Mouse (Mus musculus) kidney, embryonic 15.5 days (tissue): ENCODE measurements around the gene Glrx. TPM values are rescaled to one million over a fixed set of nuclear protein-coding genes. Genes with fewer than 3 reads are reported as not detected.

Experiments used
- ATAC-seq: fragments of 200-750 bp; cut with Nextera tagmentation; replicated peaks from 2 replicates; pipeline ENCODE4 v1.8.0; 2017; ENCODE audit warnings: moderate TSS enrichment; ENCODE audit not compliant: low FRiP score
- H3K27ac ChIP-seq: fragments of 300-500 bp; sonication (generic); 2 replicates; pipeline ENCODE4 v1.5.1; 2015; ENCODE audit warnings: mild to moderate bottlenecking, inconsistent platforms
- H3K27me3 ChIP-seq: fragments of 300-500 bp; sonication (generic); 2 replicates; pipeline ENCODE4 v1.6.1; 2015; ENCODE audit warnings: inconsistent platforms
- H3K36me3 ChIP-seq: fragments of 300-500 bp; sonication (generic); 2 replicates; pipeline ENCODE4 v1.6.1; 2015; ENCODE audit warnings: inconsistent platforms
- H3K4me1 ChIP-seq: fragments of 300-500 bp; sonication (generic); 2 replicates; pipeline ENCODE4 v1.6.1; 2015; ENCODE audit warnings: inconsistent platforms
- H3K4me2 ChIP-seq: fragments of 300-500 bp; sonication (generic); 2 replicates; pipeline ENCODE4 v1.6.1; 2015; ENCODE audit warnings: moderate library complexity, mild to moderate bottlenecking, inconsistent platforms
- H3K4me3 ChIP-seq: fragments of 300-500 bp; sonication (generic); replicated peaks from 2 replicates; pipeline ENCODE4 v1.5.1; 2015; ENCODE audit warnings: mild to moderate bottlenecking, inconsistent platforms
- H3K9ac ChIP-seq: fragments of 300-500 bp; sonication (generic); 2 replicates; pipeline ENCODE4 v1.6.1; 2015; ENCODE audit warnings: mild to moderate bottlenecking, inconsistent platforms
- H3K9me3 ChIP-seq: fragments of 300-500 bp; sonication (generic); replicated peaks from 2 replicates; pipeline ENCODE4 v1.6.1; 2016; ENCODE audit warnings: inconsistent platforms
- WGBS: fragments of 180-500 bp; shearing (Covaris S2); methylation state at CpG from one replicate; pipeline ENCODE4 v1.1.7; 2015; ENCODE audit warnings: mixed read lengths; 5-methylcytosine and 5-hydroxymethylcytosine counted together
- polyA plus RNA-seq: library from polyadenylated mRNA; unstranded; fragments of >200 nt; fragmentation: Nextera tagmentation; extraction: Ambion mirVana; gene quantifications from 2 replicates; pipeline ENCODE4 v1.2.1, GENCODE M21; 2015

The Glrx gene
- 38.6 and 43.3 TPM in 2 replicates for polyA plus RNA-seq

DNA sequence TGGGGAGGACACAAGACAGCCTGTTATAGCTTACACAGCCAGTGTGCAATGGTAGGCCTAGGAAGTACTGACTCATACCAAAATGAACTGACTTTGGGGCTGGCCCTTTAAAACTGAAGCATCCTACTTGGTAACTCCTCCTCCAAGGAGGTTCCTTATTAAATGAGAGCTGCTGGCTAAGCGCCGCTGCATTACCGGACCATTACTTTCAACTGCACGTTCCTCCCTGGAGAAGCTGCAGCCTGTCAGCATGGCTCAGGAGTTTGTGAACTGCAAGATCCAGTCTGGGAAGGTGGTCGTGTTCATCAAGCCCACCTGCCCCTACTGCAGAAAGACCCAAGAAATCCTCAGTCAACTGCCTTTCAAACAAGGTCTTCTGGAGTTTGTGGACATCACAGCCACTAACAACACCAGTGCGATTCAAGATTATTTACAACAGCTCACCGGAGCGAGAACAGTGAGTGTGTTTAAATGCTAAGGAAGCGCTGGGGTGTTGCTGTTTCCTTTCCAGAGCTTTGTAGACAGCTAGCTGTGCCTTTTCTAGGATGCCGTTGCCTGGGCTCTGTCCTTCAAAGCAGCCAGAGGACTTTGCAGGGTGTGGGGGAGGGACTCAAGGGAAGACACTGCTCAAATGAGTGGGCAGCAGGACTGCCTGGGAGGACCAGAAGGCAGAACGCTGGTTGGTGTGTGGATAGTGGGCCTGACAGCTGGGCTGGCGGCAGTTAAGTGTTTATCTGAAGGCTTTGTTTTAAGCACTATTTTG, at the start of gene Glrx:
Gene Glrx (plus strand): TSS at position 150 of the 763 bp plus-strand sequence.
- peak within 1 kb of the TSS; percentile 60 for H3K4me3 ChIP-seq
- peak within 1 kb of the TSS; percentile 92 for H3K27ac ChIP-seq
- WGBS: 0% methylated on average over 12 of the region's 12 CpGs
- peak within 1 kb of the TSS; percentile 80 for H3K4me2 ChIP-seq
- H3K4me1 ChIP-seq: peaks cover 26% of the 10 kb centered on the region
- H3K9ac ChIP-seq: peak within 1 kb of the TSS; percentile 39
- no peaks in the 10 kb centered on the region for H3K27me3 ChIP-seq
- ATAC-seq: peak; percentile 94
- no peaks in the 10 kb centered on the region for H3K36me3 ChIP-seq
- no peaks in the 10 kb centered on the region for H3K9me3 ChIP-seq

DNA sequence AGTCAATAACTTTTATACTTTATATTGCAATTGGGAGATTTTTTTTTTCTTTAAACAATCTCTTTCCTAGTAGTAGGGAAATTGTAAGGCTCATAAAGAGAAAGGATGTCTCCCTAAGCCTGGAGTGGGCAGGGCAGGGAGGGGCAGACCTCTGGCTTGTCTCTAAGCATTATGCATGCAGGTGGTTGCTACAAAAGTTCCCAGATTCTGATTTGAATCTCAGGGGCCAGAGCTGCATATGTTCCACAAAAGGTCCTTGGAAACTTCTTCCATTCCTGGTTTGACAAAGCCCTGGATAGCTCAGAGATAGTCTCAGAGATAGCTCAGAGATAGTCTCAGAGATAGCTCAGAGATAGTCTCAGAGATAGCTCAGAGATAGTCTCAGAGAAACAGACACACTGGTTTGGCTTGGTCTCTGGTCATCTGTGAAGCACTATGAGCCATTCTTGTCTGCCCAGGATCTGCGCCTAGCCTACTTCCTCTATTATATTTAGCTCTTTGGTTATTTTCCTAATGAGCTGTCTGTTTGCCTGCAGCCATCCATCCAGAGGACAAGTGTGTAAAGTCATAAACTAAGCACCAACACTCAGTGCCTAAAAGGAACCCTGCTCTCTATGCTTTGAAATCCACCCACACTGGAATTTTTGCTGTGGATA, 49.0 kb upstream of the Glrx start:
- H3K4me1 ChIP-seq: no peaks in the 10 kb centered on the region
- no peak overlapping the region for H3K4me3 ChIP-seq
- 83% methylated on average over 1 of the region's 1 CpGs for WGBS
- ATAC-seq: no peak
- no peaks in the 10 kb centered on the region for H3K9me3 ChIP-seq
- no peak overlapping the region for H3K4me2 ChIP-seq
- no peaks in the 10 kb centered on the region for H3K27me3 ChIP-seq
- H3K9ac ChIP-seq: no peak overlapping the region
- H3K27ac ChIP-seq: no peak overlapping the region
- no peaks in the 10 kb centered on the region for H3K36me3 ChIP-seq

DNA sequence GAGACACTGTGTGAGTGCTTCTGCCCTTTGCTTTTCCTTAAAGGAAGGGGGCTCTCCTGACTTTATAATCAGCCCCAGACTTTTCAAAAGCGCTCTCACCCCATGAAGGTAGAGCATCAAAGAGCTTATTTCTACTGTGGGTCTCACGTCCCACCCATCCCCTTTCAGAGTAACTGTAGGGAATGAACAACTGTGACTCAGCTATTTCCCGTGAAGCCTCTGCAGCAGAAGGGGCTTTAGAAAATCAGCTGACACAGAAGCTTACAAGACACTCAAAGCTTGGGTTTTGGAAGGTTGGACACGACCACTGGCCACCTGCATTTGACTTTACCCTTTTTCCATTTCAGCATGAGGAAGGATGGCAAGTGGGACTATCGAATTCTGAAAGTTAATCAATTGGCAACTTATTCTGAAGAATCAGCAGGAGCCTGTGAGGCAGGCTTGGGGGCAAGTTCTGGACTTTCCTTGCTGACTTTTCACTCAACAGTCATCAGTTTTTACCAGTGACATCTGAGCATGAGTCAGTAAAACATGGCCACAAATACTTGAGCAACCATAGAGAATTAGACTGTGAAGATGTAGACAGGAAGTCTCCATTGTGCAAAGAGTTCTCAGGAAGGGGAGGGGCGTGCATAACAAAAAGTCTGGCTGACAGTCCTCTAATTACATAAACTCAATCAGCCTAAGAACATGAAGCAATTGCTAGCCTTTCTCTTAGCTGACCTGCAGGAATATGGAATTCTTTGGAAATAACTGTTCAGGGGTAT, 45.6 kb upstream of the Glrx start:
- 68% methylated on average over 6 of the region's 6 CpGs for WGBS
- Histone ChIP-seq H3K4me3 (no peak overlapping the region), H3K36me3 (no peaks in the 10 kb centered on the region), H3K27ac (no peak overlapping the region), H3K4me2 (no peak overlapping the region), H3K9me3 (no peaks in the 10 kb centered on the region), H3K27me3 (no peaks in the 10 kb centered on the region), H3K4me1 (0 out of 2 replicates have a peak, but pooled peaks cover 3% of the 10 kb centered on the region), H3K9ac (no peak overlapping the region)
- ATAC-seq: no peak

DNA sequence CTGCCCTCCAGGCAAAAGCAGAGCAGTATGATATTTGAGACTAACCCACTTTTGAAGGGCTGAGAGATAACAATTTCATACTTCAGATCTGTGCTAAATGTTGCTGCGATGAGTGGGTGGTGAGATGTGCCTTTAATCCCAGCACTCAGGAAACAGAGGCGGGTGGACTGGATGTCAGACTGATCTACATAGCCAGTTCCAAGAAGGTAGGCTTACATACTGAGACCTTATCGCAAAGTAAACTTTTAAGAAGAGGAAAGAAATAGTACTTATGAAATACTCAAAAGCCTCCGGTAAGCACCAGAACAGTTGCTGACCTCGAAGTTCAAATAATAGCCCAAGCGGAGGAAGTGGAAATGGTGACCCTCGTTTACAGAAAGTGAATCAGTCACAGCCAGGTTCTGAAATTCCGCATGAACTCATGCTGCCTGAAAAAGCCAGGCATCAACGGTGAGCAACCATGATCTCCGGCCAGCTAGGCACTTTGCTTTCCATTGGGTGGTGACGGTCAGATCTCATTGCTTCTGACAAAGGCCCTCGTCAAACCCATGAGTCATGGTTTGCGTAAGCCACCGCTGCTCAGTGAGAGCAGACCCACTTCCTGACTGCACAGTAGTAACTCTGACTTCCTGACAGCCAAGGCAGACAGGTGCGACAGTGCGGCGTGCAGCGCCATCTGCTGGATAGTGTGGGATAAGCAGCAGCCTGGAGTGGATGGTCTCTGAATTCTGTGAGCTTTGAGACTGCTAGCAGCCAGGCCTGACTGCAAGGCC, 42.1 kb upstream of the Glrx start:
- no peak overlapping the region for H3K27ac ChIP-seq
- H3K4me3 ChIP-seq: peak overlapping the region; percentile 31
- WGBS: 27% methylated on average over 18 of the region's 18 CpGs
- no peak overlapping the region for H3K9ac ChIP-seq
- H3K4me2 ChIP-seq: peak overlapping the region; percentile 59
- H3K36me3 ChIP-seq: no peaks in the 10 kb centered on the region
- H3K27me3 ChIP-seq: no peaks in the 10 kb centered on the region
- no peaks in the 10 kb centered on the region for H3K9me3 ChIP-seq
- peak; percentile 98 for ATAC-seq
- 0 out of 2 replicates have a peak, but pooled peaks cover 3% of the 10 kb centered on the region for H3K4me1 ChIP-seq

DNA sequence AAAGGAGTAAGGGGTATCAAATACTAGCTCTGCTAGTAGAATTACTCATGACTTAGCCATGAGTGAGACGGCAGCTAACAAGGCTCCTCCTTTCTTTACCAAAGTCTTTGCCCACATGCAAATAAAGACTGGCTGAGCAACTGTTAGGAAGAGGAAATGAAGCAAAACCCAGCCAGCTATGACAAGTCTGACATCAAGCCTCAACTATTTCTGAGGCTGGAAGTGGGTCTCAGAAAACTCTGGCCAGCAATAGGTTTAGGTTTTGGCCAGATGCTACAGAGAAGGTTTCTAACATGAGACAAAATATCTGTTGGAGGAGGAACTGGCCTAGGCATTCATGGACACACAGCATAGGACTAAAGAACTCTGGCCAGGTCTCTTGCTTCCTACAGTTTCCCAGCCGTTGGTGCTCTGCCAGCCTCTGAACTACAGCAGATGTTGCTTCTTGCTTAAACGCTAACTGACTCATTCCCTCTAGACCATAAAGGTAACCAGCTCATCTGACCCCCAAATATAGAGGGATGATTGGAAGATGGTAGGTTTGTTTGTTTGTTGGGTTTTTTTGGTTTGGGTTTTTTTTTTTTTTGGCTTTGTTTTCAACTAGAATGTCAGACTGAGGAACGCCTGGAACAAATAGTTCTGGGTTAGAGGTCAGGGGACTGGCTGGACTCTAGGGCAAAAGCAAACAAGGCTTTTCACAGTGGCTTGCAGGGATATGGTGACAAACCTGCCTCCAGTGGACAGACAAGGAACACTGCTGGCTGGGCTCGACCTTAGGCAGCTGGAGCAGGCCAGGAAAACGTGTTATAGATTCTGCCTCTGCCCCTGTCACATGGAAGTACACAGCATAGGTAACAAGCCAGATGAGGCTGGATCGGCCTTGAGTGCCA, 41.0 kb upstream of the Glrx start:
- Histone ChIP-seq H3K4me2 (no peak overlapping the region), H3K27me3 (no peaks in the 10 kb centered on the region), H3K4me1 (0 out of 2 replicates have a peak, but pooled peaks cover 3% of the 10 kb centered on the region), H3K9ac (no peak overlapping the region), H3K36me3 (no peaks in the 10 kb centered on the region), H3K4me3 (no peak overlapping the region), H3K9me3 (no peaks in the 10 kb centered on the region), H3K27ac (no peak overlapping the region)
- ATAC-seq: no peak
- 68% methylated on average over 7 of the region's 7 CpGs for WGBS

DNA sequence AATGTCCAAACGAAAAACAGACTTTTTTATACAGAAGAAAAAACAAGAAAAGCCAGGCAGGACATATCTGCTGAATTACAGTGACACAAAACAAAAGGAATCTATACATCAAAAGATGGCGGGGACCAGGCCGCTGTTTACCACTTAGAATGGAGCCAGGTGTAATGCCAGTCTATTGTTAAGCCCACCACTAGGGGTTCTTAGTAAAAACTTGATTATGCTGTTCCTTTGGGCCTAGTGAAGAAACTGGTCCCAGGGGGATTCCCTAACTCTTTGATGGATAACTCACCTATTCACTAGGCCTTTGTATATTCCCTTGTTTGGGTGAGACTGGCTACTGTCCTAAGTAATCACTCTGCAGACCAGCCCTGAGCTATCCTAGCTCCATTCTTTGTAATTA, 40.2 kb upstream of the Glrx start:
- ATAC-seq: no peak
- 90% methylated on average over 3 of the region's 3 CpGs for WGBS

DNA sequence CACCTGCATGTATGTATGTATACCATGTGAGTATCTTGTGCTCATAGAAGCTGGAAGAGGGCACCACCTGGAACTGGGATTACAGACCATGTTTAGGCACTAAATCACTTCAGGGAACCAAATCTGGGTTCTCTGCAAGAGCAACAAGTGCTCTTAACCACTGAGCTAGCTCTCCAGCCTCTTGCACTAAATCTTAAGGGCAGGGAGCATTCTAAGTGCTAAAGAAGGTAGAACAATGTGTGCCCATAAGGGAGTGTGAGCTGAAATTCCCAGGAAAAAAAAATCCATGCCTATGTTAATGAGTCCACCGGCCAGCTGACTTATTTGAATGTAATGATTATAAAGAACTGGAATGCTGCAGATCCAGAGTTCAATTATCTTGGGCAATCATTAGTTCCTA, 31.7 kb upstream of the Glrx start:
- Histone ChIP-seq H3K27ac (no peak overlapping the region), H3K4me1 (no peaks in the 10 kb centered on the region), H3K9ac (no peak overlapping the region), H3K4me3 (no peak overlapping the region), H3K9me3 (no peaks in the 10 kb centered on the region), H3K27me3 (no peaks in the 10 kb centered on the region), H3K4me2 (no peak overlapping the region), H3K36me3 (no peaks in the 10 kb centered on the region)
- no peak for ATAC-seq
- whole genome bisulfite sequencing: 79% methylated on average over 1 of the region's 1 CpGs

More for the DNA sequence above, 40.2 kb upstream of the Glrx start:
- Histone ChIP-seq H3K27ac (no peak overlapping the region), H3K27me3 (no peaks in the 10 kb centered on the region), H3K36me3 (no peaks in the 10 kb centered on the region), H3K4me2 (no peak overlapping the region), H3K9me3 (no peaks in the 10 kb centered on the region), H3K4me1 (0 out of 2 replicates have a peak, but pooled peaks cover 3% of the 10 kb centered on the region), H3K4me3 (no peak overlapping the region), H3K9ac (no peak overlapping the region)

DNA sequence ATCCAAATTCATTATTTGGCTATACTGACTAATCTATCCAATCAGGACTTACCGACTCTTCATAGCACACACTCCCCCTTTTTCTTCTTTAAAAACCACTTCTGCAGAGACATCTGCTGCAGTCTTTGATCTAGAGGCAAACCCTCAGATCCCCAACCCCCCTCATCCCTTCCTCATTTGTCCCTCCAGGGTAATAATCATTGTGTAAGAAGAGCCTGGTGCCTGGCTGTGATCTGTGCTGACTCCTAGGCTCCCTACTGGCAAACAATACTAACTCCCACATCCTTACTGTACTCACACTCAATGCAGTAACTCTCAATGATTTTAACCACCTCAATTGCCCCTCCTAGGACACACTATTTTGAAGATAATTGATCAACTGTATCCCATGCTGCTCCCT, 29.7 kb upstream of the Glrx start:
- Histone ChIP-seq H3K27ac (no peak overlapping the region), H3K9ac (no peak overlapping the region), H3K27me3 (no peaks in the 10 kb centered on the region), H3K9me3 (no peaks in the 10 kb centered on the region), H3K4me1 (no peaks in the 10 kb centered on the region), H3K4me3 (no peak overlapping the region), H3K36me3 (no peaks in the 10 kb centered on the region), H3K4me2 (no peak overlapping the region)
- ATAC-seq: no peak
- WGBS: 78% methylated on average over 1 of the region's 1 CpGs

DNA sequence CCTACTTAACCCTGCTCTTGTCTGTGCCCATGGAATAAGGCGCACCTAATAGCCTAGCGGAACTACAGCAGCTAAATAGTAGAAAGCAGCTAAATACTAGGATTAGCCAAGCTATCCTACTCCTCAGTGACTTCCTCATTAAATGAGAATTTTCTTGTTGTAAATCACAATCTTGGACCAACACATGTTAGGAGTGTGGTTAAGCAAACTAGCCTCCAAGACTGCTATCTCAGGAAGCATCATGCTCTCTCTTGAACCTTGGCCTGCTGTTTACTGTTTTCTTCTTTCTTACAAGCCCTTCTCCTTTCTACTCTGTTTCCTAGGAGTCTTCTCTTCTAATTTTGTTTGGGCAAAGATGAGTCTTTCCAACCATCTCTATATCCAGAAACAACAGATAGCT, 22.5 kb upstream of the Glrx start:
- H3K27ac ChIP-seq: no peak overlapping the region
- no peaks in the 10 kb centered on the region for H3K27me3 ChIP-seq
- H3K4me3 ChIP-seq: no peak overlapping the region
- no peaks in the 10 kb centered on the region for H3K36me3 ChIP-seq
- 93% methylated on average over 2 of the region's 2 CpGs for WGBS
- no peak overlapping the region for H3K4me2 ChIP-seq
- no peak for ATAC-seq
- H3K9ac ChIP-seq: no peak overlapping the region
- H3K4me1 ChIP-seq: no peaks in the 10 kb centered on the region
- H3K9me3 ChIP-seq: no peaks in the 10 kb centered on the region

DNA sequence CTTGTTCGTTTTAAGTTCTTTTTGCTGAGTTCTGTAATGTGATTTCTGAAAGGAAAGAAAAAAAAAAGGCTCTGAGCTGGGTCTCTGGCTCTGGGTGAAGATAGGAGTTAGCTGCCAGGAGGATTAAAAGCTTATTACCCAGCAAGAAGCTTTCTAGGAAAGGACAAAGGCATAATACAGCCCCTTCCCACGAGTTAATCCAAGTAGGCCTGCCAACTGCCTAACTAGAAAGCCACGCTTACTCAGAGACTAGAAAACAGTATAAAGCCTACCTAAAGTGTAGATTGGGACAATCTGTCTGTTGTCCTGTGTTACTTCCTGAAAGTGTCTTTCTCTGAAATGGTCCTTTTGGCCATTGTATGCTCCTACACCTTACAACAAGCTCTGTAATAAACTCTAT, 21.2 kb upstream of the Glrx start:
- H3K4me1 ChIP-seq: no peaks in the 10 kb centered on the region
- H3K9ac ChIP-seq: no peak overlapping the region
- no peaks in the 10 kb centered on the region for H3K27me3 ChIP-seq
- no peaks in the 10 kb centered on the region for H3K36me3 ChIP-seq
- H3K4me2 ChIP-seq: no peak overlapping the region
- no peaks in the 10 kb centered on the region for H3K9me3 ChIP-seq
- no peak overlapping the region for H3K4me3 ChIP-seq
- 71% methylated on average over 3 of the region's 3 CpGs for WGBS
- ATAC-seq: no peak
- no peak overlapping the region for H3K27ac ChIP-seq
